Mouse (Mus musculus) cerebellum, postnatal 25 days (tissue): ENCODE measurements at regions not wholly inside any gene's neighbourhood (a gene's known extent, or its start where the extent isn't known, plus 50 kb on each side); places are given as distances from the start of the nearest gene placed in this dataset.

Experiments
- DNase-seq, 2 experiments: peaks; one replicate each; pipeline ENCODE4 v3.0.0; 2021; ENCODE audit warnings: mixed read lengths in 2 of 2

DNA sequence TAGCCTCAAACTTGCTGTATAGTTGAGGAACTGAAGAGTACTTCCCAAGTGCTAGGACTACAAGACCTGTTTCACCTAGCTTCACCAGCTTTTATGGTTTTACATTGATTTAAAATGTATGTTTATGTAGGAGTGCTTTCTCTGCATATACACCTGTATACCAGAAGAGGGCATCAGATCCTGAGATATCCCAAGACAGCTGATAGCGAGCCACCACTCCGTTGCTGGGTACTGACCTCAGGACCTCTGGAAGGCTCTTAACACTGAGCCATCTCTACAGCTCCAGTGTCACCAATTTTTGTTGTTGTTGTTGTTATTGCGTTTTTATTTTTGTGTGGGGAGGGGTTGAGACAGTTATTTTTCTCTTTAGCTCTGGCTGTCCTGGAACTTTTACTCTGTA is 55.9 kb upstream of the Ddx3x start:
- peak; percentile 15 to 27 for DNase-seq

GRCm38 (mm10) chrX:13226429-13226828 is 54.3 kb upstream of the Ddx3x start:
- DNase-seq = no peak

DNA sequence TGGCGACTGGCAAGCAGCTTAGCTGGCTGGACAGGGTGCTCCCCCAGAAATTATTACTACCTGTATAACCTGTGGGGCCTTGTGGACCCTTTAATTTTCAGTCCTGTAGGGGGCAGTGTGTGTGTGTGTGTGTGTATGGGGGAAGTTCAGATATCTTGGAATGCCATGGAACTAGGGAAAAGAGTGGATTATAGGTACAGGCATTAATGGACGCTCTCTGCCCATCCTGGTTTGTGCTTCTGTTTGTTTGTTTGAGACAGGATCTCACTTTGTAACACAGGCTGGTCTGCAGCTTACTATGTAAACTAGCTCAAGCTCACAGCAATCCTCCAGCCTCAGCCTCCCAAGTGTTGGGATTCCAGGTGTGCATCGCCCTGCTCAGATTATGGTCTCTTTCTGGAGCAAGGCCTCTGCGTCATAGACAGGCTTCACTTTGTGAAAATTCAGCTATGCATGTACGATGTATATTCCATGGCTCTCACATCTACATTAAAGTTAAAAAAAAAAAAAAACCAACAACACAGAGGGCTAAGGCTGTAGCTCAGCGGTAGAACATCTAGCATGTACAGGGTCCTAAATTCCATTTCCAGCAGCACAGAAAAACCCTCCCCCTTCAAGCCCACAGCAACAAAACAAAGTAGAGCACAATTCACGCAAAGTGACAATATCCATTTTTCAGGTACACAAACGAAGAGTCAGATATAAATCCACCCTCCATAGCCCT is 50.7 kb upstream of the Ddx3x start:
- peak; percentile 36 to 78 for DNase-seq

- DNase-seq = peak; percentile 74 to 81
Measured at GRCm38 (mm10) chrX:13230615-13231179, 50.1 kb upstream of the Ddx3x start.
